Mouse (Mus musculus): ENCODE data around the gene Wdr38. TPM values are rescaled to one million over a fixed set of nuclear protein-coding genes. Genes with fewer than 3 reads are reported as not detected.

Wdr38 gene
- polyA plus RNA-seq, 1 experiment: 0.61 TPM

- peaks cover 16% of the 10 kb centered on the region for H3K79me2 ChIP-seq (ENCODE audit: control insufficient read depth, insufficient read depth)
- no peak overlapping the region for H3K4me3 ChIP-seq (ENCODE audit: insufficient read depth, poor library complexity, severe bottlenecking)
- H3K36me3 ChIP-seq (ENCODE audit: control insufficient read depth, insufficient read depth): peaks cover 67% of the 10 kb centered on the region
- H3K27me3 ChIP-seq (ENCODE audit: control insufficient read depth, insufficient read depth, insufficient read length): no peaks in the 10 kb centered on the region
- no peak overlapping the region for H3ac ChIP-seq (ENCODE audit: control insufficient read depth, insufficient read length, low read depth)
- no peak for TF ChIP-seq USF1 (IDR thresholded peaks at IDR 0.05; ENCODE audit: low read depth)
- no peak for TF ChIP-seq MAX (IDR thresholded peaks at IDR 0.05)
- TF ChIP-seq MYOG (IDR thresholded peaks at IDR 0.05; ENCODE audit: control insufficient read depth, extremely low read depth, insufficient read length): no peak
- TF ChIP-seq CEBPB (IDR thresholded peaks at IDR 0.05; ENCODE audit: low read depth): no peak
- peaks cover 10% of the 10 kb centered on the region for H3K79me3 ChIP-seq (ENCODE audit: low read depth)
Measured at GRCm38 (mm10) chr2:39016581-39016980, 19.3 kb downstream of the Wdr38 start.

- TF ChIP-seq CEBPB (IDR thresholded peaks at IDR 0.05; ENCODE audit: low read depth) (no peak), USF1 (IDR thresholded peaks at IDR 0.05; ENCODE audit: low read depth) (no peak), MYOD1 (IDR thresholded peaks at IDR 0.05; ENCODE audit: control insufficient read depth, insufficient read length, low read depth) (no peak), MAX (IDR thresholded peaks at IDR 0.05) (no peak)
- Histone ChIP-seq H3ac (ENCODE audit: control insufficient read depth, insufficient read length, low read depth) (no peak overlapping the region), H3K79me2 (ENCODE audit: control insufficient read depth, insufficient read depth) (no peaks in the 10 kb centered on the region), H3K27me3 (ENCODE audit: control insufficient read depth, insufficient read depth, insufficient read length) (no peaks in the 10 kb centered on the region), H3K79me3 (ENCODE audit: low read depth) (no peaks in the 10 kb centered on the region), H3K4me3 (ENCODE audit: insufficient read depth, poor library complexity, severe bottlenecking) (no peak overlapping the region), H3K36me3 (ENCODE audit: control insufficient read depth, insufficient read depth) (peaks cover 67% of the 10 kb centered on the region)
Measured at GRCm38 (mm10) chr2:39020004-39020403, 22.7 kb downstream of the Wdr38 start.

- H3K27me3 ChIP-seq (ENCODE audit: control insufficient read depth, insufficient read depth, insufficient read length): no peaks in the 10 kb centered on the region
- no peak overlapping the region for H3ac ChIP-seq (ENCODE audit: control insufficient read depth, insufficient read length, low read depth)
- no peaks in the 10 kb centered on the region for H3K79me3 ChIP-seq (ENCODE audit: low read depth)
- TF ChIP-seq CEBPB (IDR thresholded peaks at IDR 0.05; ENCODE audit: low read depth) (no peak), MYOG (IDR thresholded peaks at IDR 0.05; ENCODE audit: control insufficient read depth, extremely low read depth, insufficient read length) (no peak), MYOD1 (IDR thresholded peaks at IDR 0.05; ENCODE audit: control insufficient read depth, insufficient read length, low read depth) (no peak), FOSL1 (IDR thresholded peaks at IDR 0.05; ENCODE audit: insufficient read depth, low read length, poor library complexity, severe bottlenecking) (no peak), USF1 (IDR thresholded peaks at IDR 0.05; ENCODE audit: low read depth) (no peak), CTCF (IDR thresholded peaks at IDR 0.05; ENCODE audit: control insufficient read depth, insufficient read depth, insufficient read length) (no peak), MAX (IDR thresholded peaks at IDR 0.05) (no peak)
- H3K36me3 ChIP-seq (ENCODE audit: control insufficient read depth, insufficient read depth): peaks cover 63% of the 10 kb centered on the region
- H3K4me3 ChIP-seq (ENCODE audit: insufficient read depth, poor library complexity, severe bottlenecking): no peak overlapping the region
- H3K79me2 ChIP-seq (ENCODE audit: control insufficient read depth, insufficient read depth): no peaks in the 10 kb centered on the region
Measured at GRCm38 (mm10) chr2:39031611-39032010, 34.3 kb downstream of the Wdr38 start.

- Histone ChIP-seq H3K4me3 (ENCODE audit: insufficient read depth, poor library complexity, severe bottlenecking) (no peak overlapping the region), H3ac (ENCODE audit: control insufficient read depth, insufficient read length, low read depth) (no peak overlapping the region), H3K36me3 (ENCODE audit: control insufficient read depth, insufficient read depth) (peaks cover 76% of the 10 kb centered on the region), H3K79me3 (ENCODE audit: low read depth) (no peaks in the 10 kb centered on the region), H3K27me3 (ENCODE audit: control insufficient read depth, insufficient read depth, insufficient read length) (no peaks in the 10 kb centered on the region), H3K79me2 (ENCODE audit: control insufficient read depth, insufficient read depth) (no peaks in the 10 kb centered on the region)
- TF ChIP-seq MAX (IDR thresholded peaks at IDR 0.05) (no peak), USF1 (IDR thresholded peaks at IDR 0.05; ENCODE audit: low read depth) (no peak), FOSL1 (IDR thresholded peaks at IDR 0.05; ENCODE audit: insufficient read depth, low read length, poor library complexity, severe bottlenecking) (no peak), CTCF (IDR thresholded peaks at IDR 0.05; ENCODE audit: control insufficient read depth, insufficient read depth, insufficient read length) (no peak), CEBPB (IDR thresholded peaks at IDR 0.05; ENCODE audit: low read depth) (no peak), MYOG (IDR thresholded peaks at IDR 0.05; ENCODE audit: control insufficient read depth, extremely low read depth, insufficient read length) (no peak), MYOD1 (IDR thresholded peaks at IDR 0.05; ENCODE audit: control insufficient read depth, insufficient read length, low read depth) (no peak)
Measured at GRCm38 (mm10) chr2:39040215-39040614, 42.9 kb downstream of the Wdr38 start.

GRCm38 (mm10) chr2:39048515-39048914 lies 51.2 kb downstream of the Wdr38 start:
- Histone ChIP-seq H3K27me3 (ENCODE audit: control insufficient read depth, insufficient read depth, insufficient read length) (no peaks in the 10 kb centered on the region), H3ac (ENCODE audit: control insufficient read depth, insufficient read length, low read depth) (no peak overlapping the region), H3K36me3 (ENCODE audit: control insufficient read depth, insufficient read depth) (peaks cover 77% of the 10 kb centered on the region), H3K79me3 (ENCODE audit: low read depth) (no peaks in the 10 kb centered on the region), H3K79me2 (ENCODE audit: control insufficient read depth, insufficient read depth) (no peaks in the 10 kb centered on the region), H3K4me3 (ENCODE audit: insufficient read depth, poor library complexity, severe bottlenecking) (no peak overlapping the region)
- TF ChIP-seq MYOG (IDR thresholded peaks at IDR 0.05; ENCODE audit: control insufficient read depth, extremely low read depth, insufficient read length) (no peak), MYOD1 (IDR thresholded peaks at IDR 0.05; ENCODE audit: control insufficient read depth, insufficient read length, low read depth) (no peak), FOSL1 (IDR thresholded peaks at IDR 0.05; ENCODE audit: insufficient read depth, low read length, poor library complexity, severe bottlenecking) (no peak), MAX (IDR thresholded peaks at IDR 0.05) (no peak), USF1 (IDR thresholded peaks at IDR 0.05; ENCODE audit: low read depth) (no peak), CTCF (IDR thresholded peaks at IDR 0.05; ENCODE audit: control insufficient read depth, insufficient read depth, insufficient read length) (no peak), CEBPB (IDR thresholded peaks at IDR 0.05; ENCODE audit: low read depth) (no peak)

Other genes with a start within 250 kb of the Wdr38 start
- 0.74 TPM for gene Nr6a1, start 69.8 kb upstream of the Wdr38 start, polyA plus RNA-seq (2012; fragmentation: generic; extraction: Trizol)
- not detected for gene Olfml2a, start 65.5 kb upstream of the Wdr38 start, polyA plus RNA-seq (2012; fragmentation: generic; extraction: Trizol)
- gene Arpc5l, start 7.9 kb downstream of the Wdr38 start, polyA plus RNA-seq (2012; fragmentation: generic; extraction: Trizol): 73.7 TPM
- gene Rpl35, start 8.1 kb downstream of the Wdr38 start, polyA plus RNA-seq (2012; fragmentation: generic; extraction: Trizol): 1,492 TPM
- 4.1 TPM for gene Golga1, start 68.1 kb downstream of the Wdr38 start, polyA plus RNA-seq (2012; fragmentation: generic; extraction: Trizol)
- 1.4 TPM for gene Scai, start 193.3 kb downstream of the Wdr38 start, polyA plus RNA-seq (2012; fragmentation: generic; extraction: Trizol)
- gene Ppp6c, start 229.0 kb downstream of the Wdr38 start, polyA plus RNA-seq (2012; fragmentation: generic; extraction: Trizol): 29.8 TPM

Measured in C2C12 (cell line).